Mouse (Mus musculus) olfactory bulb, adult 2 months (tissue): ENCODE measurements at regions not wholly inside any gene's neighbourhood (a gene's known extent, or its start where the extent isn't known, plus 50 kb on each side); places are given as distances from the start of the nearest gene placed in this dataset.
"Not testable (repeated sequence)": the region's sequence is repeated elsewhere in the genome, so short reads cannot be mapped to it uniquely, and the experiment has no call there.

Experiments used
- CTCF ChIP-seq: fragments of 200-500 bp; IDR thresholded peaks from 2 replicates; pipeline ENCODE4 v1.5.1; 2012; ENCODE audit warnings: low read depth, mild to moderate bottlenecking, low read length, moderate library complexity; ENCODE audit not compliant: insufficient read depth
- POLR2A ChIP-seq: fragments of 200-500 bp; IDR thresholded peaks from 2 replicates; pipeline ENCODE4 v1.6.1; 2012; ENCODE audit warnings: mild to moderate bottlenecking, low read depth, low read length, moderate library complexity; ENCODE audit not compliant: insufficient read depth

DNA sequence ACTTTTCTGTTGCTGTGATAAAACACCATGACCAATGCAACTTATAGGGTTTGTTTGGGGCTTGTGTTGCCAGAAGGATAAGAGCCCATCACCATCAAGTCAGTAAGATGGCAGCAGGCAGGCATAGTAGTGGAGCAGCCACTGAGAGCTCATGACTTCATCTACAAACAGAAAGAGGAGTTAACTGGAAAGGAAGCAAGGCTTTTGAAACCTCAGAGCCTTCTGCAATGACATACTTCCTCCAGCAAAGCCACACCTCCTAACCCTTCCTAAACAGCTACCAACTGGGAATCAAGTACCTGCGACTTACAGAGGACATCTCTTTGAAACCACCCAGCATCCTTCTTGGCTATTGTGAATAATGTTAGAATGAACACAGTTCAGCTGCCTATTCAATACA is 57.0 kb upstream of the Cdk6 start:
- TF ChIP-seq POLR2A, CTCF: not testable (repeated sequence)
